ENCODE assay signal across 35 mouse cellular contexts in genomic region chr2:44380225-44380624, GRCm38 (mm10).
"Had no signal": no experiment of that assay in that cellular context is flagged by ENCODE, and none has a peak within 500 bp of the region (broad histone marks: within the 10 kb centered on the region; RNA-seq: fewer than 3 reads in every experiment).

No protein-coding gene starts in this region.

- H3K4me3 ChIP-seq: heart, embryonic 12.5 days; heart, embryonic 13.5 days; heart, embryonic 15.5 days; hindbrain, embryonic 10.5 days; hindbrain, embryonic 12.5 days; hindbrain, embryonic 13.5 days; hindbrain, embryonic 15.5 days; intestine, embryonic 15.5 days; kidney, embryonic 15.5 days; layer of hippocampus, adult 2 months; left cerebral cortex, adult 2 months had no signal

- H3K27me3 ChIP-seq: heart, embryonic 12.5 days; heart, embryonic 13.5 days; heart, embryonic 15.5 days; hindbrain, embryonic 12.5 days; hindbrain, embryonic 13.5 days; hindbrain, embryonic 15.5 days; intestine, embryonic 15.5 days; kidney, embryonic 15.5 days had no signal

- H3K9me3 ChIP-seq: heart, embryonic 12.5 days; heart, embryonic 13.5 days; heart, embryonic 15.5 days; hindbrain, embryonic 10.5 days; hindbrain, embryonic 12.5 days; hindbrain, embryonic 13.5 days; hindbrain, embryonic 15.5 days; intestine, embryonic 15.5 days; kidney, embryonic 15.5 days had no signal

- DNase-seq: heart, postnatal 10 days; heart, postnatal 14 days; heart, postnatal 36 days; heart, postnatal 4 days; kidney, adult 11 months; kidney, adult 18-20 months; kidney, adult 2 months; kidney, adult 8-10 months; kidney, adult 9 months; kidney, postnatal 10 days; kidney, postnatal 14 days; kidney, postnatal 25 days; kidney, postnatal 36 days; kidney, postnatal 4 days; layer of hippocampus, adult 9-11 months; layer of hippocampus, postnatal 36 days had no signal

- ATAC-seq: hindbrain, embryonic 16.5 days; hindbrain, postnatal 0 days; inflammation-experienced regulatory T-cells, adult 6 months; intestine, embryonic 15.5 days; intestine, embryonic 16.5 days; intestine, postnatal 0 days had no signal

- H3K4me1 ChIP-seq: heart, embryonic 12.5 days; heart, embryonic 13.5 days; heart, embryonic 15.5 days; hindbrain, embryonic 10.5 days; hindbrain, embryonic 12.5 days; hindbrain, embryonic 13.5 days; hindbrain, embryonic 15.5 days; intestine, embryonic 15.5 days; kidney, embryonic 15.5 days had no signal

- H3K36me3 ChIP-seq: heart, embryonic 12.5 days; heart, embryonic 13.5 days; heart, embryonic 15.5 days; hindbrain, embryonic 10.5 days; hindbrain, embryonic 12.5 days; hindbrain, embryonic 13.5 days; hindbrain, embryonic 15.5 days; intestine, embryonic 15.5 days; kidney, embryonic 15.5 days had no signal

- H3K9ac ChIP-seq: heart, embryonic 12.5 days; heart, embryonic 13.5 days; heart, embryonic 15.5 days; hindbrain, embryonic 12.5 days; hindbrain, embryonic 13.5 days; hindbrain, embryonic 14.5 days; hindbrain, embryonic 15.5 days; intestine, embryonic 15.5 days; kidney, embryonic 15.5 days had no signal

- H3K27ac ChIP-seq: heart, embryonic 13.5 days; heart, embryonic 15.5 days; hindbrain, embryonic 10.5 days; hindbrain, embryonic 12.5 days; hindbrain, embryonic 13.5 days; hindbrain, embryonic 14.5 days; hindbrain, embryonic 15.5 days; hindbrain, postnatal 0 days; intestine, embryonic 15.5 days; kidney, embryonic 15.5 days; kidney, postnatal 0 days; layer of hippocampus, adult 2 months; left cerebral cortex, adult 2 months had no signal

- H3K4me2 ChIP-seq: heart, embryonic 11.5 days; heart, embryonic 12.5 days; heart, embryonic 13.5 days; heart, embryonic 15.5 days; hindbrain, embryonic 12.5 days; hindbrain, embryonic 13.5 days; hindbrain, embryonic 14.5 days; hindbrain, embryonic 15.5 days; intestine, embryonic 15.5 days; kidney, embryonic 15.5 days had no signal
